Mouse (Mus musculus) myocyte (in vitro differentiated cells): Measurements from ENCODE around the gene St6galnac1.
"Not testable (repeated sequence)": the region's sequence is repeated elsewhere in the genome, so short reads cannot be mapped to it uniquely, and the experiment has no call there.

ENCODE experiments used
- CEBPB ChIP-seq: IDR thresholded peaks from 2 replicates; pipeline ENCODE4 v1.6.1; 2011; ENCODE audit warnings: mild to moderate bottlenecking, moderate library complexity; ENCODE audit not compliant: poor library complexity, insufficient read depth, severe bottlenecking
- E2F4 ChIP-seq: IDR thresholded peaks from one replicate; pipeline ENCODE4 v1.6.1; 2011; ENCODE audit warnings: mild to moderate bottlenecking, control low read depth, moderate library complexity; ENCODE audit not compliant: insufficient read depth
- MAX ChIP-seq: IDR thresholded peaks from one replicate; pipeline ENCODE4 v1.6.1; 2011; ENCODE audit warnings: low read depth, mild to moderate bottlenecking, control low read depth
- MYOG ChIP-seq, 3 experiments: IDR thresholded peaks; one replicate each; pipeline ENCODE4 v1.6.1; 2011; ENCODE audit warnings: control low read depth in 2 of 3, low read depth in 2 of 3, mild to moderate bottlenecking in 2 of 3; ENCODE audit not compliant: insufficient read length in 2 of 3, control insufficient read depth in 1 of 3, insufficient read depth in 1 of 3
- POLR2A ChIP-seq: IDR thresholded peaks from one replicate; pipeline ENCODE4 v1.6.1; 2011; ENCODE audit warnings: low read depth, mild to moderate bottlenecking, control low read depth, moderate library complexity; ENCODE audit not compliant: insufficient read length
- POLR2AphosphoS2 ChIP-seq: IDR thresholded peaks from one replicate; pipeline ENCODE4 v1.6.1; 2011; ENCODE audit warnings: low read depth, control low read depth; ENCODE audit not compliant: insufficient read length
- REST ChIP-seq: IDR thresholded peaks from one replicate; pipeline ENCODE4 v1.6.1; 2011; ENCODE audit warnings: mild to moderate bottlenecking, control low read depth, moderate library complexity; ENCODE audit not compliant: insufficient read depth, insufficient read length
- TCF12 ChIP-seq: IDR thresholded peaks from one replicate; pipeline ENCODE4 v1.6.1; 2011; ENCODE audit warnings: mild to moderate bottlenecking, control low read depth; ENCODE audit not compliant: poor library complexity, insufficient read depth, severe bottlenecking
- USF1 ChIP-seq: IDR thresholded peaks from one replicate; pipeline ENCODE4 v1.6.1; 2011; ENCODE audit warnings: low read depth, mild to moderate bottlenecking, control low read depth, moderate library complexity

DNA sequence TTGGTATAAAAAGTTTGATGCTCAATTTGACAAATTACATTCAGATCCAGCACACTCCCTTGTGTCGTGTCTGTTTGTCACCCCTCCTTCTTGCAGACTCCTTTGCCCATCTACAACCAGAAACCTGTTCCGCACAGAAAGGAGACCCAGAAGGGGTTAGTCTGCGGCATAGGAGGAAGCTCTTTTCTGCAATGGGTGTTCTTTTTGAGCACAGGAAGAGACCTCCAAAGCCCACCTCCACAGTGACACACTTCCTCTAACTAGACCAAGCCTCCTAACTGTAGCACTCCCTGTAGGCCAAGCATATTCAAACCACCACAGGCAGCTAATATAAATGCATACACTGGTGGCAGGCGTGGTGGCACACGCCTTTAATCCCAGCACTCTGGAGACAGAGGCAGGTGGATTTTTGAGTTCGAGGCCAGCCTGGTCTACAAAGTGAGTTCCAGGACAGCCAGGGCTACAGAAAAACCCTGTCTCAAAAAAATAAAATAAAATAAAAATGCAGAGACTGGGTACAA lies 44.2 kb downstream of the St6galnac1 start:
- not testable (repeated sequence) for TF ChIP-seq CEBPB; POLR2A; TCF12; MYOG (IDR thresholded peaks at IDR 0.05; ENCODE audit: control insufficient read depth in 1 of 3, insufficient read depth in 1 of 3, insufficient read length in 2 of 3, low read depth in 2 of 3); MAX; USF1; POLR2AphosphoS2; REST; E2F4
